Mouse (Mus musculus): ENCODE measurements around the gene Kcnh4.

Kcnh4 gene

DNA sequence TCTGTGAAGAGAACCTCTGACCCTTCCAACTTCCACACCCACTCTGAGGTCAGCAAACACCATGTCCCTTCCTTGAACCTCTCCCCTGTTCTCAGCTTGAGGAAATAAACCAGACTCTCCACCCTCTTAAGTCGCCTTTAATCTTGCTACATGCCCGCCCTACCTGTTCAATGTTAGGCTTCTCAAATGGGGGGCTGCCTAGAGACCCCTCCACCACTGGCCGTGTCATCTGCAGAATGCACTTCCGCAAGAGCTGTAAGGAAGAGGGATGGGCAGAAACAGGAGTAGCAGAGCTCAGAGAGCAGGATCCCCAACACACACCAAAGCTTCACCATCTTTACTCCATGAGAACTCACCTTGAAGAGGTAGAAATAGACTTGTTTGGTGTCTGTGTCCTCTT lies 48.8 kb downstream of the Kcnh4 start:
- 79% methylated on average over 4 of the region's 4 CpGs for WGBS

DNA sequence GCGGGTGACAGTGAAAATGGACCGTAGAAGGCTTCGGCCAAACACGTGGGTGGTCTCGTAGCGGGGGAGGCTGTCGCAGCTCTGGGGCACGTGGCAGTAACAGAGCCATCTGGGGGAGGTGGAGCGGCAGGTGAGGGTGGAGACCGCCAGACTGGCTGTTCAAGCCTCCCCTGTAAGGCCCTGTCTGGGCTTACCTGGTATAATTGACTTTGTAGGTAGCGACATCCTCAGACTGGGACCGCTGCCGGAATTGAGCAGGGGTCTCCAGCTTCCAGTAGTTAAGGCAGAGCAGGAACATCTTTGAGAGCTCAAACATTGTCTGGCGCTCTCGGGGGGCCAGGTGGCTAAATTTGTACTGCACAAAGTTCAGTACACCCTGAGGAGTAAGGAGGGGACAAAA lies 49.2 kb downstream of the Kcnh4 start:
- 81% methylated on average over 15 of the region's 15 CpGs for WGBS

DNA sequence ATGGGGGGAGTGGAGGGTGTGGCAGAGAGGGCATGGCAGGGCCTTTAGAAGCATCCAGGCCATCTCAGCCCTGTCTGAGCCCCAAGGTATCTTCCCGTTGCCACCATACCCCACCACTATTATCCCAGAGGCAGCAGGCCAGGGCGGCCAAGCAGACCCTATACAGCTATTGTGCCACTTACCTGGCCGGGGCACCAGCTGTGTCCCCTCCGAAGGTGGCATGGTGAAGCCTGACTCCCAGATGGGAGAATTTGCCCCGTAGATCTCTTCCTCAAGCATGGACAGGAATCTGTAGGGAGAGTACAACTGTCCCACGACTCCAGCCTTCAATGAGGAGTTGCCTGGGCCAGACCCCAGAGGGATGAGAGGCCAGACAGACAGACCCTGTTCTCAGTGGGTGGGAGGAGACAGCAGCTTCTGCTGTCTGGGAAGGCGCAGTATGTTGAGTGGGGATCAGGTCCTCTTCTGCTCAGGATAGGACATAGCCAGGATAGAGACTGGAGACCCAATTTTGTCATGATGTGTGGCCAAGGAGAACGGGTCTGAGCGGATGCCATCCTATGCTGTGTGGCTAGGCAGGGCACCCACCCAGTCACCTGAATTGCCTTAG lies 50.4 kb downstream of the Kcnh4 start:
- 94% methylated on average over 9 of the region's 9 CpGs for WGBS

DNA sequence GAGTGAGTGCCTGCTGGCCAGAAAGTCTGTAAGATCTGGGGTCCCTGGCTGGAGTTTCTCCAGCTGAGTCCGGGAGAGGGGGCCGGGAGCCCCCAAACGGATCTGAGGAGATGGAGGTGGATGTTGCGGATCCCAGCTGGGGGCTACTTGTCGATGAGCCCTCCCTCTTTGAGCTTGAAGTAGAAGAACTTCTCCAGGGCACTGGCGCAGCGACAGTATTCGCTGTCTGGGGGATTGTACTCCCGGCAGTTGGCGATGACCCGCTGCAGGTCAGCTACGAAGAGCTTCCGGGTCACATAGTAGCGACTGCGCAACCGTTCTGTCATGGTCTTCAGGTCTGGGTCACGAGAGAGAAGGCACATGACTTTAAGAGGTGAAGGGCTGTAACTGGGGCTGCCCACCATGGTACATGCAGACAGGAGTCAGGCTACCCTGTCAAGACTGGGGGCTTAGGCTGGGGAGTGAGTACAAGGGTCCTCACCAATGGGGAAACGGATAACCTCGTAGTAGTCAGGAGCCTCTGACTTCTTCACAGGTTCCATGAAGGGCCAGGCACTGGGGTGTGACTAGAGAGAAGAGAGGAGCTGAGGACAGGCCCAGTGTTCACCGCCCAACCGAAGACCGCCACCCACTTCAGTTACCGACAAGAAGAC lies 54.5 kb downstream of the Kcnh4 start:
- WGBS = 94% methylated on average over 23 of the region's 23 CpGs

DNA sequence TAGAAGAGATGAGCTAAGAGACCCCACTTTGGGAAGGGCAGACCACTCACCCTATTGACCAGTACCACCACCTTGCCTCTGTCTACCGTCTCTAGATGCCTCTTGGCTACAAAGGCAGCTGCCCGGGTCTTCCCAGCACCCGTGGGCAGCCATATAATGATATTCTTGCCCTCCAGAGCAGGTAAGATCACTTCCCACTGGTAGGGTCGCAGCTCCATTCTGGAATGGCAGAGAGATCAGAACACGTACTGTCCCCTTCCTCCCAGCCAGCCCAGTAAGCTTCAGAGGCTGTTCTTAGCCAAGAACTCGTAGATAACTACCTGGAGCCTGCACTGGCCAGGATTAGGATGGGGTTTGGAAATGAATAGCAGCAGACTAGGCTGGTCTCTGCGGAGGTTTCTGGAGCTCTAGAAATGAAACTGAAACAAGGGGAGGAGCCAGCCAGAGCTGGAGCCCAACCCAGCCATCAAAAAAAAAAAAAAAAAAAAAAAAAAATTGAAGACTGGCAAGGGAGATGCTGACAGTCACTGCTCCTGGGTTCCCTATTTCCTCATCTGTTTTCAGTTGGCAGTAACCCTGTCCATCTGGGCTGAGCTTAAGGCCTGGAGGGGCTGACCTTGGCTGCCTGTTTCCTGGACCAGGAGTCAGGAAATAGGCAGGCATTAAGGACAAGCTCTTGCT lies 55.8 kb downstream of the Kcnh4 start, which contains the start of gene Dhx58:
Gene Dhx58, minus strand, starts transcription at position 421 of the 681 bp plus-strand sequence.
- 49% methylated on average over 7 of the region's 7 CpGs for WGBS

DNA sequence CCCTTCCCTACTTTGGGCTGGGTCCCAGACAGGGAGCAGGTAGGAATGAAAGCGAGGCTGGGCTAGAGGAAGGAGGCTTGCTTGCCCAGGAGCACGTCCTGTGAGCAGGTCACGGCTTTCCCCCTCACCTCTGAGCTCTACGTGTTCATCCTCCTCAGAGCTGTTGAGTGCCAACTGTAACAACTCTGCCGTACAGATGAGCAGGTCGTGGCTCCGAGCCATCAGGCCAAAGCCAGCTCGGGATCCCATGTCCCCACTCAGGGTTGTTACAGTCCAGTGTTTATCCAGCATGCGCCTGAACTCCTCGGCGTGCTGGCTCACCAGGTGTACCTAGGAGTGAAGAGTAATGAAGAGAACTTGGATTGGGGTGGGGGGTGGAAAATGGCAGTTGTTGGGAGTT lies 56.4 kb downstream of the Kcnh4 start:
- WGBS = 76% methylated on average over 11 of the region's 11 CpGs

DNA sequence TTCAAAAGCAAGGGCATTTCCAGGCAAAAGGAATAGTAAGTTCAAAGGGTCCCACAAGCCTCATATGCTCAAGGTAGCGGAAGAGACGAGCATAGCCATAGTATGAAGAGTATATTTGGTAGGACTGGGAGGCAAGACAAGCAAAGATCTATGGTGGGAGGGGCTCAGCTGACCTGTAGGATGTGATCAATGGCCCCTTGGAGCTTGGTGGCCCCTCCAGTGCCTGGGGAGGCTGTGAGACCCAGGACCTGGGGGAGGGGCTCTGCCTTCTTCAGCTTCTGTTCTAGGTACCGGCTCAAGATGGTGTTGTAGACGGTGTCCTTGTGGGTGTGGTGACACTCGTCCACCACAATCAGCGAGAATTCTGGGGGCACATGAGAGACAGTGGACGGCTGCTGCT lies 56.8 kb downstream of the Kcnh4 start:
- WGBS = 43% methylated on average over 7 of the region's 7 CpGs

DNA sequence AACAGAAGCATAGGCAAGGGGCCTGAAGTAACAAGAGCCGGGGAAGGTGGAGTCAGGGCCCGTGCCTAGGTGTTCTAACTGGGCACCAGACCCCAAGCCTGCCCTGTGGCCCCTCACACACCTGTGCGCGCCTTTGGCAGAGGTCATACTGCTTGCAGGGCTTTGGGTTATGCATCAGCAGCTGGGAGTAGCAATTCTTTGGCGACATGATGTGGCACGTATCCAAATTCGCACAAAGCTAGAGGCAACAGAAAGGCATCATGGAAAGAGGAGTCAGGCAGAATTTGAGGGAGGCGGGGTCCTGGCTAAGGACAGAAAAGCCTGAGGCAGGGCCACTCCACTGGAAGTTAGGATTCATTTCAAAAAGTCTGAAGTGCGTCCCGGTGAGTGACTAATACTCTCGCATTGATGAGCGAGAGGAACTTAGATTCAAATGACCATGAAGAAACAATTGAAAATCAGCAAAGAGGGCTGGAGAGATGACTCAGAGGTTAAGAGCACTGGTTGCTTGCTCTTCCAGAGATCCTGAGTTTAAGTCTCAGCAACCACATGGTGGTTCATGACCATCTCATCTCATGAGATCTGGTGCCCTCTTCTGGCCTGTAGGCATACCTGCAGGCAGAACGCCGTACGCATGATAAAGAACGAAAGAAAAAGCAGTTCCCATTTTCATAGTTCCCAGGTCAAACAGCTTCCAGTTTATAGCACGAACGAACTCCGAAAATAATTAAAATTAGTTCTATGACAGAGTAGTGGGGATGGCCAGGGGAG lies 57.5 kb downstream of the Kcnh4 start:
- WGBS = 37% methylated on average over 19 of the region's 19 CpGs

DNA sequence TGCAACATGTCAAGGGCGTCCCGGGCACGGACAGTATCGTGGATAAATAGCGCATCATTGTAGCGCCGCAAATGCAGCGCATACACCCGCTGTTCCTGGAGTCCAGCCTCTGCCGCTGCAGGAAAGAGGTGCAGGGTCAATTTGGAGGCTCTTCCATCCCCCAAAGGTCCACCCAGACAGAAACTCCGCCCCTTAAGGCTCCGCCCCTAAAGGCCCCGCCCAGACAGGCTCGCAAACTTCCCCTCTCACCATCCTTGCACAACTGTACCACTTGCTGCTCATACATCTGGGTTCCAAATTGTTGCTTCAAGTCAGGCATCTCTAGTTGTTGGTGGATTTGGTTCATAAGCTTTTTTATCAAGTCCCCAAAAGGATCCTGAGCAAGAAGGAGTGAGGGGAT lies 58.4 kb downstream of the Kcnh4 start:
- WGBS = 34% methylated on average over 14 of the region's 14 CpGs

DNA sequence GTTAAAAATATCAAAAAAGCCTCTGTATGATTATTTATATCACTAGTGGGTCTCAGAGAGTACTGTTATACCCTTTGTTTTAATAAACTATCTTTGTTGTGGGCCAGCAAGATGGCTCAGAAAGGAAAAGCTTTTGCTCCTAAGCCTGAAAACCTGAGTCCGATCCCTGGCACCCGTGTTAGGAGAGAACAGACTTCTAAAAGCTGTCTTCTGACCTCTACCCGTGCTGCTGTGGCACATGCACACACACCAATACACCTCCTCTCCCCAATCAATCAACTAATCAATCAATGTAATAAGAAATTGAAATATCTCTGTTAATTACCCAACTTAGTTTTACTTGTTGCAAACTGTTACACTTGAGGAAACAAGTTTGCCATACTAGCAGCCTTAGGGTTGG lies 59.0 kb downstream of the Kcnh4 start:
- 88% methylated on average over 3 of the region's 3 CpGs for WGBS

DNA sequence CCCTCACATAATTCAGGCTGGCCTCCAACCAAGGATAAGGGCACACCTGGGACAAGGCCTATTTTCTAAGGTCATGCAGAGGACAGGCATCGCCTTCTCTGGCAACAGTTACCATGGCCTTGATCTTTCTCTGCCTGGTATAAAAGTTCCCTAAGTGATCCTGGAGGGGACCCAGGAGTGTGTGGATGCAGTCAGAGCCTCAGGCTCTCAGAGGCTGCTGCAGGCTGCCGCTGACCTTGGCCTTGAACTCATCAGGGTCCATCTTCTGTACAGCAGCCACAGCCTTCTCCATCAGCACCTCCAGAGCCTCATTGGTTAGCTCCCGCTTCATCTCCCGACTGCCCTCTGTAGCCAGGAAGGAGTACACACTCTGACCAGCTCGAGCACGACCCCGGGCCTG lies 61.8 kb downstream of the Kcnh4 start:
- WGBS = 88% methylated on average over 7 of the region's 7 CpGs

DNA sequence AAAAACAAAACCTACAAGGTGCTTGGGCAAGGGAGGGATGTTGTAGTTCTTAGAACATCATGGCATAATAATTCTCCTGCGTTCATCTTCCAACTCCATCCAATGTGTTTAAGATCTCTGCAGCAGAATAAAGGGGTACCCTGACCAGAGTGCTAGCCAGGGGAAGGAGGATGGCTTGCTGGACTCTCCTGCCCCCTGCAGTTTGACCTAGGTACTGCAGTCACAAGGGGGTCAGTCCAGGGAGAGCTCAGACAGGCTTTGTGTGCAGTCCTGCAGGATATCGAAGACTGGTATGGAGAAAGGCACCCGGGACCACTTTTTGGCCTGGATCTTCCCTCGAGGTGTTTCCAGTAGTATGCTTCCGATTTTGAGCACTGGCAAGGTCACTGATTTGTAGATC lies 64.8 kb downstream of the Kcnh4 start:
- WGBS = 50% methylated on average over 5 of the region's 5 CpGs

DNA sequence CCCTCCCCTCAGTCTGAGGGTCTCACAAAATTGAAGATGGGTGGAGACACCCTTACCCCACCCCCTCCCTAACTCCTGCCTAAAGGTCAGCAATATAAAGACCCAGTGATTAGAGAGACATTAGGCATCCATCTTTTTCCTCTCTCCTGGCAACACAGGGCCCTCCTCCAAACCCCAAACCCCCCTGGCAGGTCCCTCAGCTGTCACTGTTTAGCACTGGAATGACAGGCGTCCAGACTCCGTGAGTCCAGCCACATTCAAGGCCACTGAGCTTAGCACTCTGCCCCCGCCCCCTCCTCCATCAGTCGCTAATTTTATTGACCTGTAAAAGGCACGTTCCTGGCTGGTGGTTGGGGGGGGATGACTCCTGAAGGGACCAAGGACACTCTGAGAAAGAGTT lies 66.6 kb downstream of the Kcnh4 start:
- WGBS = 54% methylated on average over 5 of the region's 5 CpGs

DNA sequence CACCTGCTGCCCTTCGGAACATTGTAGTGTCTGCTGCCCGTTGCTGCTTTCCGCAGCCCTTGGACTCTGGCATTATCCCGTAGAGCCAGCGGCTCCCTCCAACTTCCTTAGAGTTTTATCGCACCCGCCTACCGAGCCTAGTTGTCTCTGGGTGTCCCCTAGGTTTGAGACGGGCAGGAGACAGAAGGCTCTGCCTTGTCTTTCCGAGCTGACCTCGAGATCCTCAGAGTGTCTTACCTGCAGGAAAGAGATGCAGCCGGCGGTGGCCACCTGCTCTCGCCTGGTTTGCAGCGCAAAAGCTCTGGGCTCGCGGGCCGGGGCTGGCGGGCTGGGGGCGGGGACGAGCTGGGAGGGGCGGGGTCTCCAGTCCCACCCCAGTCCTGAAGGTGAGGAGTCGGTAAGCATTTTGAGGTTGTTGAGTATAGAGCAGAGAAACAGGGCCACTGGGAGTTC lies 67.6 kb downstream of the Kcnh4 start, which contains the start of gene Zfp385c:
Gene Zfp385c, minus strand, starts transcription at position 292 of the 453 bp plus-strand sequence.
- 17% methylated on average over 23 of the region's 23 CpGs for WGBS

DNA sequence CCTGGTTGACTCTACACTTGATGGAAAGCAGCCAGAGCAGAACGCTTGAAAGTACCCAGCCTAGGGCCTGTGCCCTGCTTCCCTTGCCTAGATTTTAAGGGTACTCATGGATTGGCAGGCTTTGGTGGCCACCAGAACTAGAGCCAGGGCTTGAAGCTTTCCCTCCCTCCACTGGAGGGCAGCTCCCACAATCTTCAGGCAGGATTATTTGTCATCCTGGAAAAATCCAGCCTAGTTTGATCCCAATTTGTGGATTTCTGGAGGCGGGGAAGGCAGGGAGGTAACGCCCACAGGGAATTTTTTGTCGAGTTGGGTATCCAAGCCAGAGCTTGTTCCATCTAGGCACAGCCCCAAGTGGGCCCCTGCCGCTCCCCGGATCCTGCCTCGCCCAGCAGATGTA lies 69.4 kb downstream of the Kcnh4 start:
- 54% methylated on average over 7 of the region's 7 CpGs for WGBS
